Mouse (Mus musculus) kidney, embryonic 15.5 days (tissue): ENCODE data around the gene Napsa. TPM values are rescaled to one million over a fixed set of nuclear protein-coding genes. Genes with fewer than 3 reads are reported as not detected.

Experiments used
- ATAC-seq: fragments of 200-750 bp; cut with Nextera tagmentation; replicated peaks from 2 replicates; pipeline ENCODE4 v1.8.0; 2017; ENCODE audit warnings: moderate TSS enrichment; ENCODE audit not compliant: low FRiP score
- H3K27ac ChIP-seq: fragments of 300-500 bp; sonication (generic); 2 replicates; pipeline ENCODE4 v1.5.1; 2015; ENCODE audit warnings: mild to moderate bottlenecking, inconsistent platforms
- H3K27me3 ChIP-seq: fragments of 300-500 bp; sonication (generic); 2 replicates; pipeline ENCODE4 v1.6.1; 2015; ENCODE audit warnings: inconsistent platforms
- H3K36me3 ChIP-seq: fragments of 300-500 bp; sonication (generic); 2 replicates; pipeline ENCODE4 v1.6.1; 2015; ENCODE audit warnings: inconsistent platforms
- H3K4me1 ChIP-seq: fragments of 300-500 bp; sonication (generic); 2 replicates; pipeline ENCODE4 v1.6.1; 2015; ENCODE audit warnings: inconsistent platforms
- H3K4me2 ChIP-seq: fragments of 300-500 bp; sonication (generic); 2 replicates; pipeline ENCODE4 v1.6.1; 2015; ENCODE audit warnings: moderate library complexity, mild to moderate bottlenecking, inconsistent platforms
- H3K4me3 ChIP-seq: fragments of 300-500 bp; sonication (generic); replicated peaks from 2 replicates; pipeline ENCODE4 v1.5.1; 2015; ENCODE audit warnings: mild to moderate bottlenecking, inconsistent platforms
- H3K9ac ChIP-seq: fragments of 300-500 bp; sonication (generic); 2 replicates; pipeline ENCODE4 v1.6.1; 2015; ENCODE audit warnings: mild to moderate bottlenecking, inconsistent platforms
- H3K9me3 ChIP-seq: fragments of 300-500 bp; sonication (generic); replicated peaks from 2 replicates; pipeline ENCODE4 v1.6.1; 2016; ENCODE audit warnings: inconsistent platforms
- WGBS: fragments of 180-500 bp; shearing (Covaris S2); methylation state at CpG from one replicate; pipeline ENCODE4 v1.1.7; 2015; ENCODE audit warnings: mixed read lengths; 5-methylcytosine and 5-hydroxymethylcytosine counted together
- microRNA-seq: library from miRNA; unstranded; fragments of <30 nt; microRNA quantifications from one replicate; pipeline ENCODE4, GENCODE M21; 2016
- polyA plus RNA-seq: library from polyadenylated mRNA; unstranded; fragments of >200 nt; fragmentation: Nextera tagmentation; extraction: Ambion mirVana; gene quantifications from 2 replicates; pipeline ENCODE4 v1.2.1, GENCODE M21; 2015

Napsa gene
- polyA plus RNA-seq, 1 experiment from 2014 or later: 33.2 TPM

DNA sequence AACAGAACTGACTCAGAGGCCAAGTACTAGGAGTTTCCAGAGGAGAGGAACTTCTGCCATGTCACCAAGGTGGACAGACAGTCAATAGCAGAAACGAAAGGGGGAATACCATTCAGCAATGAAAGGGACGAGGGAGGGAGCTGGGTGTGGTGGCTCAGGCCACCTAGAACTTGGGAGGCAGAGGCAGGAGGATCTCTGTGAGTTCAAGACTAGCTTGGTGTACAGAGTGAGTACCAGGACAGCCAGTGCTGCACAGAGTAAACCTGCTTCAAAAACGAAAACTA lies 52.3 kb downstream of the Napsa start:
- WGBS: 70% methylated on average over 3 of the region's 3 CpGs
- H3K9ac ChIP-seq: no peak overlapping the region
- H3K4me1 ChIP-seq: no peaks in the 10 kb centered on the region; the same call in 1 of the 2 replicates
- no peaks in the 10 kb centered on the region for H3K27me3 ChIP-seq
- no peak overlapping the region for H3K4me2 ChIP-seq
- no peaks in the 10 kb centered on the region; the same call in 1 of the 2 replicates for H3K9me3 ChIP-seq
- no peak overlapping the region for H3K27ac ChIP-seq
- no peak overlapping the region for H3K4me3 ChIP-seq
- H3K36me3 ChIP-seq: no peaks in the 10 kb centered on the region
- no peak for ATAC-seq

DNA sequence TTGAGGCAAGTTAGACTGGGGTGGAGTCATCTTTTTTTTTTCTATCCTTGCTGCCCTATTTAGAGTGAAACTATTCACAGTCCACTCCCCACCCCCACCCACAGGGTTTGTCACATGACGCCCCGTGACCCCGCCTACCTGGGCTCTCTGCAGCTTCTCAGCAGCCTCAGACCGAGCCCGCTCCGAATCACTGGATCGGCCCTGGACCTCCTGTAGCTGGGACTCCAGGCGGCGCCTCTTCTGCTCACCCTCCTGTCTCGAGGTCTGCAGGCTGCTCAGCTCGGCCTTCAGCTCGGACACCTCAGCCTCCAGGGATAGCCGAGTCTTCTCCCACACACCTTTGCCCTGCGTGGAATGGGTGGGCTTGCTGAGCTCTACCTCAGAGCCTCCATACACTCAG lies 52.6 kb downstream of the Napsa start:
- 72% methylated on average over 14 of the region's 14 CpGs for WGBS
- no peak for ATAC-seq
- H3K27me3 ChIP-seq: no peaks in the 10 kb centered on the region
- no peak overlapping the region for H3K27ac ChIP-seq
- no peaks in the 10 kb centered on the region; the same call in 1 of the 2 replicates for H3K4me1 ChIP-seq
- H3K36me3 ChIP-seq: no peaks in the 10 kb centered on the region
- no peaks in the 10 kb centered on the region; the same call in 1 of the 2 replicates for H3K9me3 ChIP-seq
- no peak overlapping the region for H3K4me3 ChIP-seq
- H3K4me2 ChIP-seq: no peak overlapping the region
- H3K9ac ChIP-seq: no peak overlapping the region

DNA sequence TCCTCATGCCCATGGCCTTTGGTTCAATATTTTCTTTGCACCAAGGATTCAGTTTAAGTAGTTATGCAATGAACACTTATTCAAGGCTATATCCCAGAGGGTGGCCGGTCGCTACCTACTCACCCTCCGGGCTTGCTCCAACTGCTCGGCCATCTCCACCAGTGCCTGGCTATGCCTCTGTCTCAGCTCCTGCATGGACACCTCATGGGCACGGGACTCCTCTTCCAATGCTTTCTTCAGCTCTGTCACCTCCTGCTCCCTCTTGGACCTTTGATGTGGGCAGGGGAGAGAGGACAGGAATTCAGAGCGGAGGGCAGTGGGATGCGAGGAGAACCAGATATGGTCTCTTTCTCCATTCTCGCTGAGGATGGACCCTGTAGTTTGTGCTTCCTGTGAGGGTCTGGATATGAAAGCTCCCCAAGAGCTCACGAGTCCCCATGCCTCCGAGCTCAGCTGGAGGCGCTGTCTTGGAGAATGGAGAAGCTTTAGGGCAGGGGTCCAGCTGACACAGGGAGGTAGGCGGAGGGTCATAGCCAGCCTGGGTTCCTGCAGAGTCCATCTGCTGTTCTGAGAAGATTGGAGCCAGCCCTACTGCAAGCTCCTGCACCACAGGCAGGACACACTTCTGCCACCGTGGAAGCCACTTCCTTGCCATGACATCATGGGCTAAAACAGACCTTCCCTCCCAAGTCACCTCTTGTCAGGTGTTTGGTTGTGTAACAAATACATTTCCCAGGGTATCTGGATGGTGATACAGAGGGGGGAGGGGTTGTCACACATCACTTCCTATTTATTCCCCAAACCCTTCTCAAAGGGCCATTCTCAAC lies 53.3 kb downstream of the Napsa start:
- WGBS: 88% methylated on average over 13 of the region's 13 CpGs
- ATAC-seq: no peak
- Histone ChIP-seq H3K4me1 (no peaks in the 10 kb centered on the region; the same call in 1 of the 2 replicates), H3K9ac (no peak overlapping the region), H3K9me3 (no peaks in the 10 kb centered on the region; the same call in 1 of the 2 replicates), H3K27ac (no peak overlapping the region), H3K4me2 (no peak overlapping the region), H3K27me3 (no peaks in the 10 kb centered on the region), H3K36me3 (no peaks in the 10 kb centered on the region), H3K4me3 (no peak overlapping the region)

DNA sequence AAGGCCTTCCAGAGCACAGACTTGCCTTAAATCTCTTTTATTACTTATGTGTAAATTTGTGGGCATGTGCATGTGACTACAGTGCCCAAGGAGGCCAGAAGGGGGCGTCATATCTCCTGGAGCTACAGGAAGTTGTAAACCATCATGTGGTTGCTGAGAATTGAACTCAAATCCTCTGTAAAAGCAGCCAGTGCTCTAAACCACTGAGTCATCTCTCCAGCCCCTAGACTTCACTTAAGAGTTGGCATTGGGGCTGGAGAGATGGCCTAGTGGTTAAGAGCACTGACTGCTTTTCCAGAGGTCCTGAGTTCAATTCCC lies 53.8 kb downstream of the Napsa start:
- no peaks in the 10 kb centered on the region; the same call in 1 of the 2 replicates for H3K9me3 ChIP-seq
- H3K4me3 ChIP-seq: no peak overlapping the region
- no peaks in the 10 kb centered on the region; the same call in 1 of the 2 replicates for H3K4me1 ChIP-seq
- H3K4me2 ChIP-seq: no peak overlapping the region
- ATAC-seq: no peak
- no peaks in the 10 kb centered on the region for H3K36me3 ChIP-seq
- WGBS: 61% methylated on average over 1 of the region's 1 CpGs
- H3K27me3 ChIP-seq: no peaks in the 10 kb centered on the region
- H3K9ac ChIP-seq: no peak overlapping the region
- no peak overlapping the region for H3K27ac ChIP-seq

DNA sequence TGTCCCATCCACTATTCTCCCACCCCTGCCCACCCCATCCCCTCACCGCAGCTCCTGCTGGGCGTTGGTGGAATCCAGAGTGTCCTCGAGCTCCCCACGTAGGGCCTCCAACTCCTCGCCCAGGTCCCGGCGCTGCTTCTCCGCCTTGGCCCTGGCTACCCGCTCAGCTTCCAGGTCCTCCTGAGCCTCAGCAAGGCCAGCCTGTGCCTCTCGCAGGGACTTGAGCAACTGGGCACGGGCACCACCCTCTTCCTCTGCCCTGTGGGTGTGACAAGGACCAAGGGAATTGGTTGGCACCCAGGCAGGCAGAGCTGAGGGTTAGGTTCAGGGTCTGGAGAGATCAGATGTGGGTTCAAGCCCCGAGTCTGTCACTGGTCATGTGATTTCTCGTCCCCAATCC lies 54.8 kb downstream of the Napsa start:
- no peak for ATAC-seq
- Histone ChIP-seq H3K27me3 (no peaks in the 10 kb centered on the region), H3K9me3 (no peaks in the 10 kb centered on the region; the same call in 1 of the 2 replicates), H3K4me2 (no peak overlapping the region), H3K4me1 (no peaks in the 10 kb centered on the region; the same call in 1 of the 2 replicates), H3K27ac (no peak overlapping the region), H3K4me3 (no peak overlapping the region), H3K36me3 (no peaks in the 10 kb centered on the region), H3K9ac (no peak overlapping the region)
- 82% methylated on average over 13 of the region's 13 CpGs for WGBS

DNA sequence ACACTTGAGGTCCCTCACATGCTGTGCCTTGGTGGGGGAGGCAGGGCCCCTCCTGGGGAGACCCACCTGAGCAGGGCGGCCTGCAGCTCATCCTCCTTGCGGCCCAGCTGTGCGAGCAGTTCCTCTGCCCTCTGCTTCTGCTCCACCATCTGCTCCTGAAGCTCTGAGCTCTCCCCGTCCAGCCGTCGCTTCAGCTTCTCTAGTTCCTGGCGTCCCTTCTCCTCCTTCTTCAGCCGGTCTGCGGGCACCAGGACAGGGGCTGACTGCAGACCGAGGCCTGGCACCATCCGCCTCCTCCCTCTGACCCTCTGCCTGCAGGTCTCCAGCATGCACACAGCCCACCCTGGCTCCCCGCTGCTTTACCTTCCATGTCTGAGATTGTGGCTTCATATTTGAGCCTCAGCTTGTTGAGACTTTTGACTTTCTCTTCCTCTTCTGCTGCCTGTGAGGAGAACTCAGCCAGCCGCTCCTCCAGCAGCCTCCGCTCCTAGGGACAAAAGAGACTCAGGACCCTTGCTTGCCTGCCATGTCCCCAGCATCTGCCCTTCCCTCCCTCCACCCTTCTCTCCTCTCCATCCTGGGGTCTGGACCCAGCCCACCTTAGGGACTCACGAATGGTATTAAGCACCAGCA lies 56.3 kb downstream of the Napsa start:
- H3K36me3 ChIP-seq: no peaks in the 10 kb centered on the region
- H3K27ac ChIP-seq: no peak overlapping the region
- no peak overlapping the region for H3K4me3 ChIP-seq
- H3K9ac ChIP-seq: no peak overlapping the region
- H3K27me3 ChIP-seq: peaks cover 12% of the 10 kb centered on the region
- H3K4me2 ChIP-seq: no peak overlapping the region
- no peaks in the 10 kb centered on the region for H3K9me3 ChIP-seq
- whole genome bisulfite sequencing: 88% methylated on average over 15 of the region's 15 CpGs
- ATAC-seq: no peak
- H3K4me1 ChIP-seq: no peaks in the 10 kb centered on the region; the same call in 1 of the 2 replicates

DNA sequence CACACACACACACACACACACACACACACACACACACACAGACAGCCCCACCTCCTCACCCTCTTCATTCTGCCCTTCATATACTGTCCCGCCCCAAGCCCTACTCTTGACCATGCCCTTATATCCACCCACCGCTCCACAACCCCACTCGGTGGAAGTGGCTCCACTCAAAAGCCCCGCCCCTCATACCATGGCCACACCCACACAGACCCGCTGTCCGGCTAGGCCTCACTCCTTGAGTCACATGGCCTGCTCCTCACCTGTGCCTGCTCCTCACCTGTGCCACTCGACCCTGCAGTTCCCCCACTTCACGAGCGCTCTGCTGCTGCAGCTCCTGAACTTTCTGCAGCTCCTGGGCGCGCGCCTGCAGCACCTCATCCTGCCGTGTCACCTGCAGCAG lies 58.3 kb downstream of the Napsa start:
- Histone ChIP-seq H3K36me3 (no peaks in the 10 kb centered on the region), H3K9ac (no peak overlapping the region), H3K9me3 (no peaks in the 10 kb centered on the region), H3K27ac (no peak overlapping the region), H3K4me1 (no peaks in the 10 kb centered on the region), H3K27me3 (peaks cover 22% of the 10 kb centered on the region), H3K4me3 (no peak overlapping the region), H3K4me2 (no peak overlapping the region)
- ATAC-seq: no peak
- 74% methylated on average over 13 of the region's 13 CpGs for WGBS

DNA sequence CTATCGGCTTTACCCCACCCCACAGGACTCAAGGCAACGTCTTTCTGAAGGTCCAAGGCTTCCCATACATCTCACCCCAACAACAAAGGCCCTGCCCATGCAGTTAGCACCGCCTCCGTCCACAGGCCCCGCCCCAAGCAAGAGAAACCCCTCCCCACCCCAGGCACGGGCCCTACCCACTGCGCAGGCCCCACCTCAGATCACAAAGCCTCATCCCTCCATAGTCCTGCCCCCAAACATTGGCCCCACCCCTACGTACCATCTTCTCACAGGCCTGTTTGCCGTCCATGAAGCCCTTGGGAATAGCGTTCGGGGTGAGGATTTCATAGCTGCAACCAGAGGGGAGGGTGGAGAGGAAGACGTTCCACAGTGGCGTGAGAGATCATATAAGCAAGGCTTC lies 60.5 kb downstream of the Napsa start:
- WGBS: 22% methylated on average over 13 of the region's 13 CpGs
- Histone ChIP-seq H3K9ac (no peak overlapping the region), H3K4me1 (no peaks in the 10 kb centered on the region), H3K36me3 (no peaks in the 10 kb centered on the region), H3K9me3 (no peaks in the 10 kb centered on the region), H3K4me2 (no peak overlapping the region), H3K4me3 (no peak overlapping the region), H3K27me3 (peaks cover 32% of the 10 kb centered on the region), H3K27ac (no peak overlapping the region)
- ATAC-seq: no peak

DNA sequence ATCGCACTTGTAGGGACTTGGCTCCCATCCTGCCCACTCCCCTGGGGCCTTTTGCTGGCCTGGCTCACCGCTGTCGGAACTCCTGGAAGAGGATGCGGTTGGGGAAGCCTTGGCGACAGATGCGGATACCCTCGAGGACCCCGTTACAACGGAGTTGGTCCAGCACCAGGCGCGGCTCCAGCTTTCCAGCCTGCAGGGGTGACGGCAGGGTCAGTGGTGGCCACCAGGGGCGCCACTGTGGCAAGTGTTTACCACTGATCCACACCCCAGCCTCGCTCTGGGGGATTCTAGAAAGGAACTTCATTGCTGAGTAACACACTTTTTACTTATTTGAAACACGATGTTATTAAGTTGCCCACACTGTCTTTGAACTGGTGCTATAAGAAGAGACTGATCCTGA lies 61.2 kb downstream of the Napsa start:
- no peak for ATAC-seq
- WGBS: 21% methylated on average over 15 of the region's 15 CpGs

More for the DNA sequence above, 61.2 kb downstream of the Napsa start:
- Histone ChIP-seq H3K36me3 (no peaks in the 10 kb centered on the region), H3K4me2 (no peak overlapping the region), H3K9ac (no peak overlapping the region), H3K4me3 (no peak overlapping the region), H3K9me3 (no peaks in the 10 kb centered on the region), H3K4me1 (no peaks in the 10 kb centered on the region), H3K27me3 (peaks cover 39% of the 10 kb centered on the region), H3K27ac (no peak overlapping the region)

Small RNAs within 50 kb of the gene (microRNA-seq; reads per million reads assigned to microRNA genes)
- 0.59 reads per million for gene Mir7053

Other genes with a start within 250 kb of the Napsa start
- gene Syt3, start 188.3 kb upstream of the Napsa start, polyA plus RNA-seq: 2.4 and 2.5 TPM in 2 replicates
- gene 1700008O03Rik, start 186.6 kb upstream of the Napsa start, polyA plus RNA-seq: 1.1 TPM in 2 replicates
- 0.36 and 0.44 TPM in 2 replicates for gene Lrrc4b, start 143.4 kb upstream of the Napsa start, polyA plus RNA-seq
- 3.2 and 3.9 TPM in 2 replicates for gene Aspdh, start 107.0 kb upstream of the Napsa start, polyA plus RNA-seq
- 72.5 and 78.9 TPM in 2 replicates for gene Josd2, start 104.4 kb upstream of the Napsa start, polyA plus RNA-seq
- gene Emc10, start 75.9 kb upstream of the Napsa start, polyA plus RNA-seq: 113 and 120 TPM in 2 replicates
- 14.3 and 16.5 TPM in 2 replicates for gene Fam71e1, start 75.8 kb upstream of the Napsa start, polyA plus RNA-seq
- 0.16 and 0.27 TPM in 2 replicates for gene Mybpc2, start 47.7 kb upstream of the Napsa start, polyA plus RNA-seq
- 0.16 TPM in 1 of 2 replicates, not detected in the other for gene Spib, start 40.3 kb upstream of the Napsa start, polyA plus RNA-seq
- gene Pold1, start 23.5 kb upstream of the Napsa start, polyA plus RNA-seq: 95.4 and 101 TPM in 2 replicates
- gene Nr1h2, start 18.4 kb upstream of the Napsa start, polyA plus RNA-seq: 74.6 and 76.8 TPM in 2 replicates
- 0.17 and 0.30 TPM in 2 replicates for gene Kcnc3, start 18.3 kb downstream of the Napsa start, polyA plus RNA-seq
- gene Myh14, start 98.5 kb downstream of the Napsa start, polyA plus RNA-seq: 1.6 and 2.7 TPM in 2 replicates
- gene Izumo2, start 136.4 kb downstream of the Napsa start, polyA plus RNA-seq: not detected in 2 replicates
- 42.7 and 47.8 TPM in 2 replicates for gene Vrk3, start 176.0 kb downstream of the Napsa start, polyA plus RNA-seq
- gene Zfp473, start 178.7 kb downstream of the Napsa start, polyA plus RNA-seq: 2.1 and 2.7 TPM in 2 replicates
- gene Nup62, start 243.7 kb downstream of the Napsa start, polyA plus RNA-seq: 93.5 and 100 TPM in 2 replicates
- 1.1 and 1.7 TPM in 2 replicates for gene Il4i1, start 244.0 kb downstream of the Napsa start, polyA plus RNA-seq
- 4.2 and 4.3 TPM in 2 replicates for gene Atf5, start 244.3 kb downstream of the Napsa start, polyA plus RNA-seq